Mouse (Mus musculus) erythroblast, embryonic 14.5 days (primary cell): ENCODE results near the gene Aktip.

Source experiments
- GATA1 ChIP-seq: IDR thresholded peaks from 2 replicates; pipeline ENCODE4 v1.6.1; 2012; ENCODE audit warnings: low read length, inconsistent platforms, mixed read lengths
- TAL1 ChIP-seq: IDR thresholded peaks from 3 replicates; pipeline ENCODE4 v1.6.1; 2012; ENCODE audit warnings: low read length, inconsistent platforms, mixed read lengths

GRCm38 (mm10) chr8:91132731-91133130 is 67.0 kb downstream of the Aktip start:
- TF ChIP-seq GATA1 = no peak
- no peak for TF ChIP-seq TAL1
